Mouse (Mus musculus): ENCODE data around the gene Gpr162. TPM values are rescaled to one million over a fixed set of nuclear protein-coding genes. Genes with fewer than 3 reads are reported as not detected.
A peak's percentile ranks its signal among the peaks of the same experiment; 100 is the strongest.

Gpr162 gene
- polyA plus RNA-seq, 1 experiment = 7.7 TPM

- Histone ChIP-seq H3K4me1 (peaks cover 86% of the 10 kb centered on the region), H3K27me3 (replicated peaks) (no peaks in the 10 kb centered on the region), H3K4me3 (replicated peaks) (peak overlapping the region; percentile 95), H3K36me3 (replicated peaks; ENCODE audit: low read length) (peaks cover 34% of the 10 kb centered on the region), H3K9me3 (no peaks in the 10 kb centered on the region)
- no peak for TF ChIP-seq FLI1 (IDR thresholded peaks at IDR 0.05; ENCODE audit: low read length)
- TF ChIP-seq GATA1 (IDR thresholded peaks at IDR 0.05; ENCODE audit: borderline replicate concordance, low read length) = no peak
These were observed 54.6 kb downstream of the Gpr162 start for GRCm38 (mm10) chr6:124809052-124809774.

Other genes starting within 250 kb of the Gpr162 start
- gene C1s2, start 227.9 kb downstream of the Gpr162 start, polyA plus RNA-seq (2012; ENCODE audit: insufficient read depth, low replicate concordance) = not detected in 2 replicates
- gene Lpcat3, start 201.0 kb downstream of the Gpr162 start, polyA plus RNA-seq (2012; ENCODE audit: insufficient read depth, low replicate concordance) = 119 and 190 TPM in 2 replicates
- 46.3 and 153 TPM in 2 replicates for gene Emg1, start 151.8 kb downstream of the Gpr162 start, polyA plus RNA-seq (2012; ENCODE audit: insufficient read depth, low replicate concordance)
- gene Phb2, start 151.6 kb downstream of the Gpr162 start, polyA plus RNA-seq (2012; ENCODE audit: insufficient read depth, low replicate concordance) = 72.8 and 150 TPM in 2 replicates
- 19.9 and 20.1 TPM in 2 replicates for gene Ptpn6, start 125.3 kb downstream of the Gpr162 start, polyA plus RNA-seq (2012; ENCODE audit: insufficient read depth, low replicate concordance)
- gene Grcc10, start 122.6 kb downstream of the Gpr162 start, polyA plus RNA-seq (2012; ENCODE audit: insufficient read depth, low replicate concordance) = 11.7 and 65.2 TPM in 2 replicates
- 43.0 TPM in 1 of 2 replicates, not detected in the other for gene Gm45234, start 108.0 kb downstream of the Gpr162 start, polyA plus RNA-seq (2012; ENCODE audit: insufficient read depth, low replicate concordance)
- gene Atn1, start 107.5 kb downstream of the Gpr162 start, polyA plus RNA-seq (2012; ENCODE audit: insufficient read depth, low replicate concordance) = 38.5 and 97.6 TPM in 2 replicates
- gene Eno2, start 94.3 kb downstream of the Gpr162 start, polyA plus RNA-seq (2012; ENCODE audit: insufficient read depth, low replicate concordance) = 5.8 and 6.2 TPM in 2 replicates
- not detected in 2 replicates for gene Lrrc23, start 84.3 kb downstream of the Gpr162 start, polyA plus RNA-seq (2012; ENCODE audit: insufficient read depth, low replicate concordance)
- 42.5 and 52.2 TPM in 2 replicates for gene Spsb2, start 55.3 kb downstream of the Gpr162 start, polyA plus RNA-seq (2012; ENCODE audit: insufficient read depth, low replicate concordance)
- gene Tpi1, start 49.7 kb downstream of the Gpr162 start, polyA plus RNA-seq (2012; ENCODE audit: insufficient read depth, low replicate concordance) = 74.5 and 552 TPM in 2 replicates
- 35.1 and 61.7 TPM in 2 replicates for gene Usp5, start 34.5 kb downstream of the Gpr162 start, polyA plus RNA-seq (2012; ENCODE audit: insufficient read depth, low replicate concordance)
- gene Cdca3, start 34.4 kb downstream of the Gpr162 start, polyA plus RNA-seq (2012; ENCODE audit: insufficient read depth, low replicate concordance) = 27.2 and 32.4 TPM in 2 replicates
- gene Gnb3, start 23.7 kb downstream of the Gpr162 start, polyA plus RNA-seq (2012; ENCODE audit: insufficient read depth, low replicate concordance) = not detected in 2 replicates
- gene P3h3, start 6.2 kb downstream of the Gpr162 start, polyA plus RNA-seq (2012; ENCODE audit: insufficient read depth, low replicate concordance) = 5.5 TPM in 1 of 2 replicates, not detected in the other
- gene Cd4, start 24.2 kb upstream of the Gpr162 start, polyA plus RNA-seq (2012; ENCODE audit: insufficient read depth, low replicate concordance) = 0.35 TPM in 1 of 2 replicates, not detected in the other
- 0.62 TPM in 1 of 2 replicates, not detected in the other for gene Lag3, start 47.7 kb upstream of the Gpr162 start, polyA plus RNA-seq (2012; ENCODE audit: insufficient read depth, low replicate concordance)
- 330 and 450 TPM in 2 replicates for gene Ptms, start 56.1 kb upstream of the Gpr162 start, polyA plus RNA-seq (2012; ENCODE audit: insufficient read depth, low replicate concordance)
- gene Mlf2, start 67.4 kb upstream of the Gpr162 start, polyA plus RNA-seq (2012; ENCODE audit: insufficient read depth, low replicate concordance) = 183 and 362 TPM in 2 replicates
- gene Cops7a, start 101.6 kb upstream of the Gpr162 start, polyA plus RNA-seq (2012; ENCODE audit: insufficient read depth, low replicate concordance) = 46.8 and 55.7 TPM in 2 replicates
- gene Pianp, start 132.7 kb upstream of the Gpr162 start, polyA plus RNA-seq (2012; ENCODE audit: insufficient read depth, low replicate concordance) = 2.5 and 7.7 TPM in 2 replicates
- 21.5 and 67.6 TPM in 2 replicates for gene Zfp384, start 145.2 kb upstream of the Gpr162 start, polyA plus RNA-seq (2012; ENCODE audit: insufficient read depth, low replicate concordance)
- gene Ing4, start 175.8 kb upstream of the Gpr162 start, polyA plus RNA-seq (2012; ENCODE audit: insufficient read depth, low replicate concordance) = 16.8 and 17.7 TPM in 2 replicates
- 8.7 and 11.3 TPM in 2 replicates for gene Acrbp, start 185.7 kb upstream of the Gpr162 start, polyA plus RNA-seq (2012; ENCODE audit: insufficient read depth, low replicate concordance)
- gene Lpar5, start 203.9 kb upstream of the Gpr162 start, polyA plus RNA-seq (2012; ENCODE audit: insufficient read depth, low replicate concordance) = 0.62 TPM in 1 of 2 replicates, not detected in the other
- 41.8 and 90.6 TPM in 2 replicates for gene Chd4, start 232.0 kb upstream of the Gpr162 start, polyA plus RNA-seq (2012; ENCODE audit: insufficient read depth, low replicate concordance)